Mouse (Mus musculus) megakaryocyte, embryonic 14.5 days (primary cell): ENCODE results near the gene Aldh1a7.

Source experiments
- FLI1 ChIP-seq: IDR thresholded peaks from 2 replicates; pipeline ENCODE4 v1.6.1; 2012; ENCODE audit warnings: low read length, inconsistent platforms, mixed read lengths
- GATA1 ChIP-seq: IDR thresholded peaks from 3 replicates; pipeline ENCODE4 v1.6.1; 2012; ENCODE audit warnings: mixed read lengths, low read length, inconsistent platforms, borderline replicate concordance

GRCm38 (mm10) chr19:20727381-20727780 lies at the start of gene Aldh1a7:
- TF ChIP-seq GATA1 (no peak), FLI1 (no peak)
